Mouse (Mus musculus) lung, adult 2 months (tissue): ENCODE data around the gene Gm44805. TPM values are rescaled to one million over a fixed set of nuclear protein-coding genes. Genes with fewer than 3 reads are reported as not detected.
"Not testable (repeated sequence)": the region's sequence is repeated elsewhere in the genome, so short reads cannot be mapped to it uniquely, and the experiment has no call there.

Experiments
- DNase-seq: peaks from one replicate; pipeline ENCODE4 v3.0.0; 2022
- H3K4me1 ChIP-seq: fragments of 200-500 bp; 2 replicates; pipeline ENCODE4 v1.6.1; 2011; ENCODE audit warnings: low read length; ENCODE audit not compliant: control insufficient read depth, insufficient read depth
- H3K4me3 ChIP-seq: fragments of 200-500 bp; replicated peaks from 2 replicates; pipeline ENCODE3; 2011; ENCODE audit warnings: low read depth, mild to moderate bottlenecking, control low read depth, low read length; ENCODE audit errors: extremely low read depth
- CTCF ChIP-seq: fragments of 200-500 bp; IDR thresholded peaks from 2 replicates; pipeline ENCODE4 v1.5.1; 2011; ENCODE audit warnings: mild to moderate bottlenecking, low read length, control low read depth; ENCODE audit not compliant: insufficient read depth
- POLR2A ChIP-seq: fragments of 200-500 bp; IDR thresholded peaks from 2 replicates; pipeline ENCODE4 v1.6.1; 2011; ENCODE audit warnings: low read depth, mild to moderate bottlenecking, control low read depth, low read length, borderline replicate concordance; ENCODE audit errors: extremely low read depth
- WGBS: fragments of 180-500 bp; shearing (Covaris S2); methylation state at CpG from one replicate; pipeline ENCODE4 v1.1.7; 2018; 5-methylcytosine and 5-hydroxymethylcytosine counted together
- polyA plus RNA-seq: library from polyadenylated mRNA; depleted of rRNA; stranded (reverse); fragments of >200 nt; gene quantifications from 2 replicates; pipeline ENCODE4 v1.2.3, GENCODE M21; 2012

Gene Gm44805
- polyA plus RNA-seq, 1 experiment = not detected

GRCm38 (mm10) chr7:19693421-19693820, 12.2 kb upstream of the Gm44805 start:
- DNase-seq = peak; percentile 46
- Histone ChIP-seq H3K4me3 (no peak overlapping the region), H3K4me1 (peaks cover 5% of the 10 kb centered on the region)
- no peak for TF ChIP-seq CTCF
- TF ChIP-seq POLR2A = no peak; the same call in 1 of the 2 replicates
- 27% methylated on average over 10 of the region's 10 CpGs for WGBS

GRCm38 (mm10) chr7:19691873-19692865, 10.9 kb upstream of the Gm44805 start, which contains the start of gene Apoc1:
TSS of gene Apoc1 (minus strand) at chr7:19692660.
- 53% methylated on average over 28 of the region's 28 CpGs for whole genome bisulfite sequencing
- TF ChIP-seq CTCF (no peak), POLR2A (no peak)
- Histone ChIP-seq H3K4me3 (peak within 1 kb of the TSS; percentile 1), H3K4me1 (peaks cover 5% of the 10 kb centered on the region)
- peak; percentile 56 for DNase-seq

DNA sequence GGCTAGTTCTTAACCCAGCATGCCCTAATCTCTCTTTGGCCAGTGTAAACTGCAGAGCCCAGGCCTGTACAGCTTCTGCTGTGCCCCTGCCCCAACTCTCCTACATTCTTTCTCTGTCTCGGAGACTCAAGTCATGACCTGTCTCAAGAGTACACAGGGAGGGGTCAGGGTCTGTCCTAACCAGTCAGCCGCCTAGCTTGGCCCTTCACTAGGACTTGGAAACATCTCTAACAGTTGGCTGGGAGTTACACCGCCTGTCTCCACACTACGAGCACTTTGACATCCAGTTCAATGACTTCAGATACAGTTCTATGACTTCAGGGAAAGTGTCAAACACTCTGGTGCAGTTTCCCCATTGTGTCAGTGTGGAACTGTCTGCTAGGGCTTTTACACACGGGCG, 10.2 kb upstream of the Gm44805 start:
- DNase-seq = no peak
- 64% methylated on average over 6 of the region's 6 CpGs for WGBS
- Histone ChIP-seq H3K4me1 (peaks cover 5% of the 10 kb centered on the region), H3K4me3 (no peak overlapping the region)
- no peak for TF ChIP-seq CTCF
- no peak for TF ChIP-seq POLR2A

DNA sequence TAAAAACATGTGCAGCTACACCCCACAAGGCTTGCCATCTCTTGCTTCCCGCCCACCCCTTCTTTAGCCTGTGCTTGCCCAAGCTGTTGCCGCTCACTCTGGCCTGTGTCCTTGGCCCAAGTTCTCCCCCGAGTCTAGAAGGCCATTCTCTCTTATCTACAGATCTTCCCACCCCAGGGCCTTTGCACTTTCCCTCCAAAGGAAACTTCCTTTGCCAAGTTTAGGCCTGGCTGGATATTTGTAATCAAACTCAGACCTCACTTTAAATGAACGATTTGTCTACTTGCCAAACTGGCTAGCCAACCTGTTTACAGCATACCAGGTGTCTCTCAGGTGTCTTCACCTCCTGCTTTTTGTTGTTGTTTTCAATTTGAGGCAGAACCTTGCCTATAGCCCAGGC, 9.6 kb upstream of the Gm44805 start:
- DNase-seq = no peak
- 58% methylated on average over 4 of the region's 4 CpGs for WGBS
- Histone ChIP-seq H3K4me3 (no peak overlapping the region), H3K4me1 (peaks cover 5% of the 10 kb centered on the region)
- TF ChIP-seq CTCF (no peak), POLR2A (no peak)

GRCm38 (mm10) chr7:19688611-19689010, 7.4 kb upstream of the Gm44805 start:
- Histone ChIP-seq H3K4me1 (peaks cover 2% of the 10 kb centered on the region), H3K4me3 (no peak overlapping the region)
- no peak for DNase-seq
- 94% methylated on average over 2 of the region's 2 CpGs for WGBS
- no peak for TF ChIP-seq POLR2A
- no peak for TF ChIP-seq CTCF

DNA sequence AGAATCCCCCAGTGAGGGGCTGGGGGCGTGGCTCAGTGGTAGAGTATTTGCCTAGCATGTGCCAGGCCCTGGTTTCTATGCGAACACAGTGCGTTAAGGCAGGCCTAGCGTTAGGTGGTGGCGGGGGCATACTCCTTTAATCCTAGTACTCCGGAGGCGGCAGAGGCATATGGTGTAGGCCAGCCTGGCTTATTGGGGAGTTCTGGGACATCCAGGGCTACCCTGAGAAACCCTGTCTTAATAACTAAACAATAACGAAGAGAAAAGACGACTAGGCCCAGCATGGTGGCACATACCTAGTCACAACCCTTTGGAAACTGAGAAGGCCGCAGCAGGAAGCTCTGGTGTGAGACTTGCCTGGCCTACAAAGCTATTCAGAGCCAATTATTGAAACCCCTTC, 6.9 kb upstream of the Gm44805 start:
- DNase-seq = no peak
- no peak for TF ChIP-seq POLR2A
- no peak for TF ChIP-seq CTCF
- Histone ChIP-seq H3K4me1 (peaks cover 2% of the 10 kb centered on the region), H3K4me3 (no peak overlapping the region)
- 89% methylated on average over 10 of the region's 10 CpGs for WGBS

DNA sequence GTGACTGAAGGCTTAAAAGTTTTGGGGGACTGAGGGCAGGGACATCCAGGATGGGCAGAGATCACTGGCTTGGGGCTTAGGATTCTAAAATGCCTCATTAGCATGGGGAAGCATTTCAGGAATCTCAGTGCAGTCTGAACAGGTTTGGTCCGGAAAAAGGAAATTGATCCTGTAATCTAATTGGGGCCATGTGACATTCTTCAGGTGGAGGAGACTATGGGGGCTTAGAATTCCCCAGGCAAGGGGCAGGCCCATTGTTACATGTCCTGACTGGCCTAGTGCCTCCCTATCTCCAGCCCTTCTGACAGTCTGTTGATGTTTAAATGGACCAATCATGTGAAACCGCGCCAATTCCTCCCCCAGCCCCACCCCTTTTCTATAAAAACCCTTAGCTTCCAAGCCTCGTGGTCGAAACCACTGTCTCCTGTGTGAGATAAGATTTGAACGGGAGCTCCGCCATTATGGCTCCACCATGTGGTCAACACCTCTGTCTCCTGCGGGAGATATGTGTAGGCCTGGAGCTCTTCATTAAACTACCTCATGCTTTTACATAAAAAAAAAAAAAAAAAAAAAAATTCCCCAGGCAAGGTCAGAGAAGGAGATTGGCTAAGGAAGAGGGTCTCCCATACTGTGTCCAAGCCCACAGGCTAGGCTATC, 5.8 kb upstream of the Gm44805 start:
- H3K4me1 ChIP-seq, DNase-seq, H3K4me3 ChIP-seq: not testable (repeated sequence)
- WGBS = 58% methylated on average over 8 of the region's 8 CpGs

DNA sequence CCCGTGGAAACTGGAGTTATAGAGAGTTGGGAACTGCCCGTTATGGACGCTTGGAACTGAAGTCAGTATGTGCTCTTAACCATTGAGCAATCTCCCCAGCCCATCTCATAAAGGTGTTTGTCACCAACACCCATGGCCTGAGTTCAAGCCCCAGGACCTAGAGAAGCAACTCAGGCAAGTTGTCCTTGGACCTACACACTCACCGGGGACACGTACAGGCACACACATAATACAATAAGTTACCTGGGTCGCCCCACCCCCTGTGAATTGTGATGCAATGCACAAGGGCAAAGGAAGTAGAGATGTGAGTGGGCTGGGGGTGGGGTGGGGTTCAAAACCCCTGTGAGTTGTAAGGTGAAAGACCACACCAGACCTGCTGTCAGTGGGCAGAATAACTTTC, 5.3 kb upstream of the Gm44805 start:
- no peak for DNase-seq
- H3K4me3 ChIP-seq = no peak overlapping the region
- 78% methylated on average over 6 of the region's 6 CpGs for WGBS
- no peak for TF ChIP-seq CTCF
- no peak for TF ChIP-seq POLR2A
- no peaks in the 10 kb centered on the region; the same call in 1 of the 2 replicates for H3K4me1 ChIP-seq

GRCm38 (mm10) chr7:19685374-19685773, 4.2 kb upstream of the Gm44805 start:
- DNase-seq = no peak
- WGBS = 63% methylated on average over 4 of the region's 4 CpGs
- TF ChIP-seq CTCF = no peak
- no peak overlapping the region for H3K4me3 ChIP-seq
- no peaks in the 10 kb centered on the region; the same call in 1 of the 2 replicates for H3K4me1 ChIP-seq
